Mouse (Mus musculus) heart, embryonic 11.5 days (tissue): ENCODE measurements at regions not wholly inside any gene's neighbourhood (a gene's known extent, or its start where the extent isn't known, plus 50 kb on each side); places are given as distances from the start of the nearest gene placed in this dataset.

Source experiments
- ATAC-seq: fragments of 200-750 bp; cut with Nextera tagmentation; replicated peaks from 2 replicates; pipeline ENCODE4 v1.8.0; 2017; ENCODE audit warnings: moderate library complexity; ENCODE audit not compliant: insufficient number of reproducible peaks, low FRiP score, low TSS enrichment
- H3K27ac ChIP-seq: fragments of 300-500 bp; sonication (generic); 2 replicates; pipeline ENCODE4 v1.5.1; 2014; ENCODE audit warnings: mild to moderate bottlenecking, low read depth, low read length
- H3K27me3 ChIP-seq: fragments of 300-500 bp; sonication (generic); 2 replicates; pipeline ENCODE4 v1.6.1; 2014; ENCODE audit warnings: mild to moderate bottlenecking, low read length, mixed read lengths; ENCODE audit not compliant: control insufficient read depth, insufficient read depth
- H3K36me3 ChIP-seq: fragments of 300-500 bp; sonication (generic); 2 replicates; pipeline ENCODE4 v1.6.1; 2014; ENCODE audit warnings: mild to moderate bottlenecking, low read length, moderate library complexity, mixed read lengths; ENCODE audit not compliant: control insufficient read depth, insufficient read depth
- H3K4me1 ChIP-seq: fragments of 300-500 bp; sonication (generic); 2 replicates; pipeline ENCODE4 v1.6.1; 2014; ENCODE audit warnings: low read length; ENCODE audit not compliant: control insufficient read depth, insufficient read depth
- H3K4me2 ChIP-seq: fragments of 300-500 bp; sonication (generic); 2 replicates; pipeline ENCODE4 v1.6.1; 2014; ENCODE audit warnings: mild to moderate bottlenecking, moderate library complexity
- H3K4me3 ChIP-seq: fragments of 300-500 bp; sonication (generic); 2 replicates; pipeline ENCODE4 v1.5.1; 2014; ENCODE audit warnings: low read depth, low read length
- H3K9ac ChIP-seq: fragments of 300-500 bp; sonication (generic); 2 replicates; pipeline ENCODE4 v1.6.1; 2014; ENCODE audit warnings: mild to moderate bottlenecking, low read depth, low read length, moderate library complexity
- H3K9me3 ChIP-seq: fragments of 300-500 bp; sonication (generic); replicated peaks from 2 replicates; pipeline ENCODE4 v1.6.1; 2016; ENCODE audit warnings: low read length; ENCODE audit not compliant: control insufficient read depth
- WGBS: fragments of 180-500 bp; shearing (Covaris S2); extraction: QIAGEN DNeasy Blood & Tissue Kit; methylation state at CpG from one replicate; pipeline ENCODE4 v1.1.7; 2014; ENCODE audit not compliant: insufficient replicate concordance; 5-methylcytosine and 5-hydroxymethylcytosine counted together

DNA sequence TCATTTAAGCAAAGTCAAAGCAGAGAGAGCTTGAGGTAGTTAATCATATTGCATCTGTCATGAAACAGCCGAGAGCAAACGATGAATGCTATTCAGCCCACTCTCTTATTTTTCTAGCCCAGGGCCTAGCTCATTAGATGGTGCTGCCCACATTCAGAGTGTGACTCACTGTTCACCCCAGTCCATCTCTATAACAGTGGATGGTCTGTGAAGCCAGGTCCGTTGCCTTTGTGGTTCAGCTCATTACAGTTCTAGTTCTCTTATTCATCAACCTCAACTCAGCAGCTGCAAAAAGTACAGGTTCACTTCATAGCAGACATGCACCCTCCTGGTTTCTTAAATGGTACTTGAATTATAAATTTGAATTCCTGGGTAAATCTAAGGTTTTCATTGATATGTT lies 551.2 kb downstream of the Ets1 start:
- no peaks in the 10 kb centered on the region for H3K27me3 ChIP-seq
- ATAC-seq: no peak
- no peak overlapping the region for H3K9ac ChIP-seq
- 85% methylated on average over 3 of the region's 3 CpGs for WGBS
- no peak overlapping the region for H3K4me3 ChIP-seq
- no peak overlapping the region for H3K27ac ChIP-seq
- no peaks in the 10 kb centered on the region for H3K9me3 ChIP-seq
- H3K4me1 ChIP-seq: no peaks in the 10 kb centered on the region
- no peaks in the 10 kb centered on the region for H3K36me3 ChIP-seq
- no peak overlapping the region for H3K4me2 ChIP-seq

DNA sequence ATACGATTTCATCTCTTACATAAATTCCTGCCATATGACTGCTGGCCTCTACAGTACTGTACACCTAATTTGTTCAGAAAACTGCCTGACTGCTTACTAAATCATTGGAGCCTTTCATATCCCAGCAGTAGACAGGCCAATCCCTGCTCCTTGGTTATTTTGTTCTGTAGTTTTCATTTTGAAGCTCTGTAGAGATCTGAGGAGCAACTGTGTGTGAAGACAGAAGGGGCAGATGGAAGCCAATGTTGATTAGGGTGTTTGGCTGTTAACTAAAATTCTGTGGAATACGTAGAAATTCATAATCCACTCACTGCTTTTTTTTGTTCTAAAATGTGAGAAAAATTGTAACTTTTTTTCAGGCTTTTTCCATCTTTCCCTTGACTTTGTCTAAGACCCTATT lies 573.1 kb downstream of the Ets1 start:
- Histone ChIP-seq H3K27ac (no peak overlapping the region), H3K4me2 (no peak overlapping the region), H3K27me3 (no peaks in the 10 kb centered on the region), H3K36me3 (no peaks in the 10 kb centered on the region), H3K9ac (no peak overlapping the region), H3K9me3 (no peaks in the 10 kb centered on the region), H3K4me3 (no peak overlapping the region), H3K4me1 (no peaks in the 10 kb centered on the region)
- no peak for ATAC-seq
- 78% methylated on average over 2 of the region's 2 CpGs for whole genome bisulfite sequencing

DNA sequence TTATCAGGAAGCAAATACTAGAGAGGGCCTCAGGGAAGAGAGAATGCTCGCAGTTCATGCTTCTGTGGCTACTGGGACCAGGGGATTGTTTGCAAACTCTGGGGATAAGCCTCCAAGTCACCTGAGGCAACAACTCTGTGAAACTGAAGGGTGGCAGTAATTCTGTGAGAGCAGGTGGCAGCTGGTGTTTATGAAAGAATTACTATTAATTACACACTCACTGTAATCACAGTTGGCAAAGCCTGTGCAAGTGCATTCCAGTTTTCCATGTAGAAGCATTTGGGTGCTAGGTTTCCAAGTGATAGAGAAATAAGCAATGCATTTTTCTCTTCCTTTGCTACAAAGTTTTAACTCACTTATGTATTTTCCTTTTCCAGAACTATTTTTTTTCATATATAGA lies 578.5 kb downstream of the Ets1 start:
- Histone ChIP-seq H3K9ac (no peak overlapping the region), H3K36me3 (no peaks in the 10 kb centered on the region), H3K27me3 (no peaks in the 10 kb centered on the region), H3K4me3 (no peak overlapping the region), H3K27ac (no peak overlapping the region), H3K9me3 (no peaks in the 10 kb centered on the region), H3K4me2 (no peak overlapping the region), H3K4me1 (no peaks in the 10 kb centered on the region)
- WGBS: 75% methylated on average over 1 of the region's 1 CpGs
- no peak for ATAC-seq

DNA sequence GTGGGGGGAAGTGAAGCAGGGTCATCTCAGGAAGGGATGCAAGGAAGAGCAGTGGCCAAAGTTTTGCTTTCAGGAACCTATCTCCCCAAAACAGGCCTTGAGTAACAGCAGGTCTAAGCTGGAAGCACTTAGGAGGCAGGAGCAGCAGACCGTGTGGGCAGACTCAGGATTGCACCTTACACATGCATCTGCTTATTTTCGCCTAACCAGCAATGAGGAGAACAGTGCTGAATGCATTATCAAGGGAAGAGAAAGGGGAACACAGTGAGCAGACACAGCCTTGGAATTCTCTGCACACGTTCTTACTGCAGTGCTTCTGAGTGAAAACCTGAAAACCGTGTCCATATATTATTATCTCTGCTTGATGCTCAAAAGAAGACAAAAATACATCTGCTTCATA lies 585.0 kb downstream of the Ets1 start:
- ATAC-seq: no peak

DNA sequence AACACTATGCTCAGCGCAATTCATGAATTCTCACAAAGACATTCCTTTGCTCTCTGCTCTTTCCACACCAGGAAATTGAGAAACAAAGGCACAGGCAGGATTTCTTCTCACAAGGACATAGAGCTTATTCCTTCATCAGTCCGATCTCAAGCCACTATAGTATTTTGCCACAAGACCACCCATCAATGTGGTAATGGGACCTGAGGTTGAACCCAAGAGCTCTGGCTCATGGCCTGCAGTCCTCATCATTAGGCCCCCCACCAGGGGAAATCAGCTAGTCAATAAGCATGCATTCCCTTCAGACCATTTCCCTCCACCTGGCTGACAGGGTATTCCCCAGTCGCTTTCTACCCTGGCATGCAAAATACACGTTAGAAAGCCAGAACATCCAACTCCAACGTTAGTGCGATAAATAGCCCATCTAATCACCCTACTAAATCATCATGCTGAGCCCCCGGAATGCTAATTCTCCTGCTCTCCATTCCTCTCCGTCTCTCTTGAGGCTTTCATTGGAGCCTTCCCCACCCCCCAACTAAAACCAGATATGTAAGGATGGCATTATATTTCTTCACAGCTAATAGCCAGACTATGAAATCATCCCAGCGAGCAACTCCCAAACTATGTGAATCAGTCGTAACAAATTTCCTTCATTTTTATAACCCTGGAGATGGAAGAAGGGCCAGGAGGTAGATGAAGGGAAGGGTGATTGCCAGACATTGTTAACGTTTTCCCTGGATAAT lies 586.2 kb downstream of the Ets1 start:
- Histone ChIP-seq H3K36me3 (no peaks in the 10 kb centered on the region), H3K27me3 (no peaks in the 10 kb centered on the region), H3K9me3 (no peaks in the 10 kb centered on the region), H3K4me3 (no peak overlapping the region), H3K27ac (no peak overlapping the region), H3K4me2 (no peak overlapping the region), H3K4me1 (no peaks in the 10 kb centered on the region), H3K9ac (no peak overlapping the region)
- 73% methylated on average over 11 of the region's 11 CpGs for WGBS
- ATAC-seq: no peak

More for the DNA sequence above, 585.0 kb downstream of the Ets1 start:
- no peak overlapping the region for H3K4me2 ChIP-seq
- H3K27ac ChIP-seq: no peak overlapping the region
- H3K4me3 ChIP-seq: no peak overlapping the region
- no peaks in the 10 kb centered on the region for H3K9me3 ChIP-seq
- 76% methylated on average over 4 of the region's 4 CpGs for WGBS
- H3K36me3 ChIP-seq: no peaks in the 10 kb centered on the region
- no peaks in the 10 kb centered on the region for H3K27me3 ChIP-seq
- no peak overlapping the region for H3K9ac ChIP-seq
- H3K4me1 ChIP-seq: no peaks in the 10 kb centered on the region

DNA sequence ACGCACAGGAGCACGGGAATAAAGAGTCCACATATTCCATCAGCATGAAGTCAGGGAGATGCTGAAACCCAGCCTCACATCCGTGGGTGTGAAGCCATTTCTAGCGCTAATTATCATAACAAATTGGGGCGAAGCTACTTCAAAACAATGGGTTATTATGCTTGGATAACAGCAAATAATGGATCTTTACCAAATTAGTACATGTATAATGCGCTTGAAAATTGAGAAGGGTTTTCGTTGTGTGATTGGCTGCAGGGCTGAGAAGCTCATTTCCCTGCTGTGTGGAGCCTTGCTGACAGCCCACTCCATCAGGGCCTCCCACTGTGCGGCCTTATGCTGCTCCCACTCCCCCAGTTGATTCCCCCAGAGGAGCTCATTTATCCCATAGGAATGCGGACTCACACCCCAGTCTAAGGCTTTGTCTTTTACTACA lies 597.7 kb downstream of the Ets1 start:
- Histone ChIP-seq H3K27me3 (no peaks in the 10 kb centered on the region), H3K9ac (no peak overlapping the region), H3K4me1 (no peaks in the 10 kb centered on the region), H3K27ac (no peak overlapping the region), H3K36me3 (no peaks in the 10 kb centered on the region), H3K4me2 (no peak overlapping the region), H3K9me3 (no peaks in the 10 kb centered on the region), H3K4me3 (no peak overlapping the region)
- ATAC-seq: no peak
- 30% methylated on average over 9 of the region's 9 CpGs for WGBS

DNA sequence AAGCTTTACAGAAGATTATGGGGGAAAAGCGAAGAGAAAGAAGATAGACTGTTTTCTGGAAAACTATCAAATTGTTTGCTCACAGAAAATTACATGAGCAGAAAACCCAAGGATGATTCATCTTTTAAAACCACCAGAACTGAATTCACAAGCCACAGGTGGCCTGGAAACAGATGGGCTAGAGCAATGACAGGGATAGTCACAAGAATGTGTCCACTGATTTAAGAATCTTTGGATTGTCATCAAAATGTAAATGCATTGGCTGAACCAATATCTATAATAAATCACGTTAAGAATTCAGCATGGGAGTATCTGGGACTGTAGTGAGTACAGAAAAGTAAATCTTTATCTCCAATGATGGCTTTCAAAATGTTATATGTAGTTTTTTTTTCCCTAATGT lies 602.2 kb downstream of the Ets1 start:
- no peak overlapping the region for H3K9ac ChIP-seq
- no peak for ATAC-seq
- no peak overlapping the region for H3K4me3 ChIP-seq
- no peaks in the 10 kb centered on the region for H3K36me3 ChIP-seq
- H3K9me3 ChIP-seq: no peaks in the 10 kb centered on the region
- no peaks in the 10 kb centered on the region for H3K4me1 ChIP-seq
- no peak overlapping the region for H3K4me2 ChIP-seq
- H3K27me3 ChIP-seq: no peaks in the 10 kb centered on the region
- WGBS: 83% methylated on average over 2 of the region's 2 CpGs
- no peak overlapping the region for H3K27ac ChIP-seq

DNA sequence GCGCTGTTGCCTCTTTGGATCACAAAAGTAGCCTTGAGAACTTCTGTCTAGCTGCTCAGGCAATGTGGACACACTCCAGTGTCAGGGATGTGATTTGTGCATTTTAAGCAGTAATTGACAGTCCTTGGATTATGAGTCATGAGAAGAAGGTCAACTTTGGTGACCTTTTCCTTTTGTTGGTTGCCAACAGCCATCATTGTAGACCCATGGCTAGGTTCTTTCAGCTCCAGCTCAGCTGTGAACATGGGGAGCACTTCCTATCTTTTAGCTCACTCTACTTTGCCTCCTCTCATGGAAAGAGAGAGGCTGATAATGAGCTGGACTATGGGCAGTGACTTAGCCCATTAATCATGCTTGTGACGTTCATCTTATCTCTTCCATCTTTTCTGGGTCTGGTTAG lies 602.8 kb downstream of the Ets1 start:
- no peaks in the 10 kb centered on the region for H3K9me3 ChIP-seq
- H3K4me2 ChIP-seq: no peak overlapping the region
- no peak overlapping the region for H3K9ac ChIP-seq
- H3K27ac ChIP-seq: no peak overlapping the region
- WGBS: 54% methylated on average over 2 of the region's 2 CpGs
- ATAC-seq: no peak
- H3K4me3 ChIP-seq: no peak overlapping the region
- no peaks in the 10 kb centered on the region for H3K27me3 ChIP-seq
- H3K4me1 ChIP-seq: no peaks in the 10 kb centered on the region
- no peaks in the 10 kb centered on the region for H3K36me3 ChIP-seq

DNA sequence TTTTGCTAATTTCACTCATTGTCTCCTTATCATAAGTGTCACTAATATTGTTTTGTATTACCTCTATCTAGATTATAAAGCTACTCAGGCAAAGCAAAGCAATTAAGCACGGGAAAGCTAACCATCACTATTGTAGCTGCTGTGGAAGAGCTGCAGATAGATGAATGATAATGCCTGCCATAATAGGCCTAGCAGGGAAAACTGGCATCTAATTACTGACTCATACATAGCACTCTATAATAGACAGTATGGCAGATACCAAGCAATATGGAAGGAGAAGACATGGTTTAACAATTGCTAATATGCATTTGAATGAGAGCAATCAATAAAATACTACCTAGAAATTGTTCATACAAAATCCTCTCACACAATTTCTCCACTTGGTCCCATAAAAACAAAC lies 604.5 kb downstream of the Ets1 start:
- Histone ChIP-seq H3K4me3 (no peak overlapping the region), H3K27me3 (no peaks in the 10 kb centered on the region), H3K27ac (no peak overlapping the region), H3K9ac (no peak overlapping the region), H3K4me1 (no peaks in the 10 kb centered on the region), H3K36me3 (no peaks in the 10 kb centered on the region), H3K4me2 (no peak overlapping the region), H3K9me3 (no peaks in the 10 kb centered on the region)
- ATAC-seq: no peak
- 45% methylated on average over 1 of the region's 1 CpGs for WGBS
